Mouse (Mus musculus) heart, adult 2 months (tissue): ENCODE measurements around the gene Rxrg. TPM values are rescaled to one million over a fixed set of nuclear protein-coding genes. Genes with fewer than 3 reads are reported as not detected.

Experiments used
- DNase-seq, 2 experiments: peaks; one replicate each; pipeline ENCODE4 v3.0.0; 2021
- H3K27ac ChIP-seq: fragments of 200-600 bp; 2 replicates; pipeline ENCODE4 v1.8.1; 2022
- H3K27me3 ChIP-seq: fragments of 200-500 bp; 2 replicates; pipeline ENCODE4 v1.6.1; 2012; ENCODE audit warnings: mild to moderate bottlenecking, low read length, inconsistent platforms, mixed read lengths; ENCODE audit not compliant: control insufficient read depth, insufficient read depth
- H3K36me3 ChIP-seq: fragments of 200-500 bp; 2 replicates; pipeline ENCODE4 v1.6.1; 2012; ENCODE audit warnings: low read length, inconsistent platforms; ENCODE audit not compliant: control insufficient read depth, insufficient read depth
- H3K4me1 ChIP-seq: fragments of 200-500 bp; 2 replicates; pipeline ENCODE4 v1.6.1; 2011; ENCODE audit warnings: low read length; ENCODE audit not compliant: control insufficient read depth, insufficient read depth
- H3K4me3 ChIP-seq: fragments of 200-600 bp; 2 replicates; pipeline ENCODE4 v1.8.1; 2022
- H3K79me2 ChIP-seq: fragments of 200-500 bp; replicated peaks from 2 replicates; pipeline ENCODE4 v1.6.1; 2012; ENCODE audit warnings: mild to moderate bottlenecking, inconsistent platforms, low read length, moderate library complexity, mixed read lengths; ENCODE audit not compliant: control insufficient read depth, insufficient read depth
- H3K9ac ChIP-seq: fragments of 200-500 bp; 2 replicates; pipeline ENCODE4 v1.6.1; 2012; ENCODE audit warnings: low read depth, mild to moderate bottlenecking, control low read depth, inconsistent platforms, low read length, mixed read lengths
- CTCF ChIP-seq: fragments of 200-600 bp; IDR thresholded peaks from 2 replicates; pipeline ENCODE4 v1.8.1; 2022; ENCODE audit warnings: antibody characterized with exemption, mild to moderate bottlenecking, moderate library complexity
- EP300 ChIP-seq: fragments of 200-500 bp; IDR thresholded peaks from 2 replicates; pipeline ENCODE4 v1.6.1; 2011; ENCODE audit warnings: low read depth, low read length, control low read depth; ENCODE audit not compliant: insufficient read depth
- POLR2A ChIP-seq: fragments of 200-500 bp; IDR thresholded peaks from 2 replicates; pipeline ENCODE4 v1.6.1; 2011; ENCODE audit warnings: mild to moderate bottlenecking, low read depth, low read length, control low read depth; ENCODE audit not compliant: insufficient read depth
- WGBS: fragments of 180-500 bp; shearing (Covaris S2); methylation state at CpG from one replicate; pipeline ENCODE4 v1.1.7; 2018; 5-methylcytosine and 5-hydroxymethylcytosine counted together
- intact Hi-C: fragments of 180-260 bp; cut with DNase I; formaldehyde crosslinking; loops from one replicate; pipeline ENCODE4 v1.15.1; 2025
- polyA plus RNA-seq: library from polyadenylated mRNA; depleted of rRNA; stranded (reverse); fragments of >200 nt; gene quantifications from 2 replicates; pipeline ENCODE4 v1.2.3, GENCODE M21; 2012; rRNA removed
- total RNA-seq, 2 experiments: library from RNA; stranded (reverse); gene quantifications; 2 replicates each; pipeline ENCODE4 v1.2.3; 2021

Gene Rxrg
- total and polyA plus RNA-seq, 3 experiments: 64.2 to 81.3 (median 67.0) TPM

DNA sequence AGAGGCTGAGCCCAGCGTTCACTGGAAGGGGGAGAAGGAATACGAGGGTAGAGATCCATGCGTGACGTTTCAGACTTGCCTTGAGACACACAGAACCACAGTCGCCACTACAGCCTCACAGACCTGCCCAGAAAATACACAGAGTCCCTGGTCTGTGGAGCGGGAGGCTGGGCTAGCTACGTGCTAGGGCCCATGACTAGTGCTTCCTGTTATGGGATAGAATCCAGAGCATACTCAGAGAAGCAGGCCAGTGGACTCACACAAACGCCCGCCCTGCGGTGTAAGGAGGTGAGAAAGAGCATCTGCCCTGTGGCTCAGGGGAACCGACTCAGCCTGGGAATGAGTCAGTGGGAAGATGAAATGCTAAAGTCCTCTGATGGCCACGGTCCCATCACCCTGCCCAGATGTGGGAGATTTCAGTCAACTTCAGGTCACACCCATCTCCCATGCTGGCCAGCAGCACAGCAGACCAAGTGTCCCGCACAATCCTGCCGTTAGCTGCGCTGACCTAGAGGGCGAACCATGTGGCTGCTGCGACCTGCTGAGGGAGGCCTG is 74.3 kb downstream of the Rxrg start:
- no peak overlapping the region for H3K9ac ChIP-seq
- H3K4me1 ChIP-seq: peaks cover 2% of the 10 kb centered on the region; the same call in 1 of the 2 replicates
- H3K27ac ChIP-seq: no peak overlapping the region
- no peak for TF ChIP-seq EP300
- no peak for TF ChIP-seq POLR2A
- no peak for TF ChIP-seq CTCF
- no peaks in the 10 kb centered on the region for H3K36me3 ChIP-seq
- no peaks in the 10 kb centered on the region for H3K27me3 ChIP-seq
- WGBS: 18% methylated on average over 17 of the region's 17 CpGs
- intact Hi-C loops: no loop called here
- no peaks in the 10 kb centered on the region for H3K79me2 ChIP-seq
- no peak overlapping the region for H3K4me3 ChIP-seq
- no peak for DNase-seq

DNA sequence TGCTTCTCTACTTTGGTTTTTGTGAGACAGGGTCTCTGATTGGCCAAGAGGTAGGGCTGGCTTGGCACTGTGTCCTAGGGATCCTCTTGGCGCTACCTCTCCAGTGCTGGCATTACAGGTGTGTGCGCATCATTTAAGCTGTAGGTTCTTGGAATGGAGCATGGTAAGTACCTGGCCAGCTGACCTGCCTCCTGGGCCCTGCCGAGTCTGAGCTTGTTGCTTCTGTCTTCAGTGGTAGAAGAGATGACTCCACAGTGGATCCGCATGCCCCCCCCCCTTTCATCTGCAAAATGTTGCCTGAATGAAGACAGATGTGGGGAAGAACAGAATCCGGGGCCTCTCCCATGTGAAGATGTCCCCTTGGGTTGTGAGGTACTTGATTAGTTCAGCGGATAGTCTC is 80.9 kb downstream of the Rxrg start:
- H3K36me3 ChIP-seq: no peaks in the 10 kb centered on the region
- DNase-seq: no peak
- H3K9ac ChIP-seq: no peak overlapping the region
- 0 out of 2 replicates have a peak, but pooled peaks cover 1% of the 10 kb centered on the region for H3K27me3 ChIP-seq
- TF ChIP-seq POLR2A: no peak
- no peak for TF ChIP-seq CTCF
- no peak for TF ChIP-seq EP300
- intact Hi-C loops: no loop called here
- no peak overlapping the region for H3K4me3 ChIP-seq
- no peaks in the 10 kb centered on the region for H3K4me1 ChIP-seq
- WGBS: 93% methylated on average over 6 of the region's 6 CpGs
- no peaks in the 10 kb centered on the region for H3K79me2 ChIP-seq
- no peak overlapping the region for H3K27ac ChIP-seq

DNA sequence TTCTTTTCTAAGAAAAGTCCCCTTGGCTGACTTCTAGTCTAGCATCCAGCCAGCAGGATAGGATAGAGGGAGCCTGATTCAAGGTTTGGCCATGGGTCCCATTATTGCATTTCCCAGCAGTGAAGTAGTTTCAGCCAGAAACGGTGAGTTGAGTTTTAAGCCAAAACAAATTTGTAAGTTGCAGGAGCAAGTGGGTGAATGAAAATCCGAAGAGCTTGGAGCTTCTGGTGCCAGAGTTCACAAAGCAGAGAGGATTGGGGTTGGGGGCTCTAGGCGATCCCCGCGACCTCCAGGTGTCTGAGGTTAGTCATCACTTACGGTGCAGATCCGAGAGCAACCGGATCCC is 89.8 kb downstream of the Rxrg start:
- 2% methylated on average over 8 of the region's 8 CpGs for WGBS
- no peak overlapping the region for H3K4me3 ChIP-seq
- H3K27me3 ChIP-seq: peaks cover 35% of the 10 kb centered on the region
- no peaks in the 10 kb centered on the region for H3K4me1 ChIP-seq
- no peak for DNase-seq
- no peak for TF ChIP-seq CTCF
- no peak for TF ChIP-seq POLR2A
- TF ChIP-seq EP300: no peak
- intact Hi-C loops: no loop called here
- no peaks in the 10 kb centered on the region for H3K36me3 ChIP-seq
- no peak overlapping the region for H3K9ac ChIP-seq
- no peaks in the 10 kb centered on the region for H3K79me2 ChIP-seq
- no peak overlapping the region for H3K27ac ChIP-seq

DNA sequence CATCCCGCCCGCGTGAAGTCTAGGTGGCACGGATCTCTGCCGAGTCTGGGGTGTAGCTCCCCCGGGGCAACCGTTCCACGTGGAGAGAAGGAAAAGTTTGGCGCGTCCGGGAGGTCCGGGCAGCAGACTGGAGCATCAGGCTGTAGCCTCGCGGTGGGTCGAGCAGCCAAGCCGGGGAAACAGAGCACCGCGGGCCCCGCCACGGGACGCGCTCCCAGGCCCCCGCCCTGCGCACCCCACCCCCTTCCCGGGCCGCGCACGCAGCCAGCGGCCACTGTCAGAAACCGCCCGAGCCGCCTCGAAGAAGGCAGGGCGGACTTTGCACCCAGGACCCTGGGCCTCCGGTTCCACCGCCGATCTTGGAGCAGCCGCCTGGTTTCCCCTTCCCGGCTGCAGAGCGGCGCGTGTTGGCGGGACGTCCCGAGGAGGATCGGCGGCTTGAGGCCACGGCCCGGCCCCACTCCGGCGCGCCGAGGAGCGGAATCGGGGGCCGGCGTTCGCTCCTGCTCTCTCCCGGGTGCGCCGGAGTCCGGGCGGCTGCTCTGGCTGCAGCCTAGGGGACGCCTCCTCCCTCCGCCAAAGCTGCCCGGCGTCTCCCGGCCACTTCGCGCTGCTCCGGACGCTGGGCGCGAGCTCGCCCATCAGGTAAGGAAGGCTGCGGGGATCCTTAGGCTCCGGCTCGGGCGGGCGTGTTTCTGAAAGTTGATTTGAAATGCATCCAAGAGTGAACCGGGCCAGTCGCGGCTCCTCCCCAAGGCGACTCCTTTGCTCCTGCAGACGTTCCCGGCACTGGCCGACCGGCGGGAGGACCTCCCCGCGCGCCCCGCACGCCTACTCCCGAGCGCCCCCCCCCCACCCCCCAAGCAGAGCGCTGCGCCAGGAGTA is 90.4 kb downstream of the Rxrg start:
- intact Hi-C loops: no loop called here
- no peaks in the 10 kb centered on the region for H3K36me3 ChIP-seq
- peak overlapping the region; percentile 30 for H3K4me3 ChIP-seq
- peak; percentile 15 to 45 for DNase-seq
- no peak overlapping the region for H3K9ac ChIP-seq
- H3K27ac ChIP-seq: no peak overlapping the region
- TF ChIP-seq POLR2A (no peak), EP300 (no peak), CTCF (no peak)
- H3K27me3 ChIP-seq: peaks cover 37% of the 10 kb centered on the region
- H3K79me2 ChIP-seq: no peaks in the 10 kb centered on the region
- no peaks in the 10 kb centered on the region for H3K4me1 ChIP-seq
- under 1% methylated on average over 96 of the region's 98 CpGs for WGBS

DNA sequence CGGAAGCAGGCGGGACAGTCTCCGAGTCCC is 90.9 kb downstream of the Rxrg start, which contains the start of gene Lmx1a:
Gene Lmx1a (plus strand): TSS at position 6 of the 30 bp plus-strand sequence.
- 0% methylated on average over 3 of the region's 3 CpGs for WGBS
- H3K27ac ChIP-seq: no peak within 1 kb of the TSS
- intact Hi-C loops: no loop called here
- no peaks in the 10 kb centered on the region for H3K36me3 ChIP-seq
- peak within 1 kb of the TSS; percentile 30 for H3K4me3 ChIP-seq
- peaks cover 37% of the 10 kb centered on the region for H3K27me3 ChIP-seq
- DNase-seq: no peak
- no peak within 1 kb of the TSS for H3K9ac ChIP-seq
- no peaks in the 10 kb centered on the region for H3K4me1 ChIP-seq
- TF ChIP-seq EP300 (no peak), CTCF (no peak), POLR2A (no peak)
- no peaks in the 10 kb centered on the region for H3K79me2 ChIP-seq

Other genes starting within 250 kb of the Rxrg start
- gene Aldh9a1, start 248.4 kb upstream of the Rxrg start, total RNA-seq: 10 to 100 TPM; 18.4 to 20.4 TPM
- gene Aldh9a1, start 248.4 kb upstream of the Rxrg start, polyA plus RNA-seq: 31.5 and 49.6 TPM in 2 replicates
- gene Mgst3, start 204.5 kb upstream of the Rxrg start, total RNA-seq: 100 to 1,000 TPM; 274 to 351 TPM
- 788 and 868 TPM in 2 replicates for gene Mgst3, start 204.5 kb upstream of the Rxrg start, polyA plus RNA-seq
- 1 to 10 TPM; 2.4 to 5.2 TPM for gene Lrrc52, start 131.6 kb upstream of the Rxrg start, total RNA-seq
- gene Lrrc52, start 131.6 kb upstream of the Rxrg start, polyA plus RNA-seq: 0.39 and 1.6 TPM in 2 replicates
- not detected for gene Lmx1a, start 90.9 kb downstream of the Rxrg start, total RNA-seq
- 0.02 TPM in 1 of 2 replicates, not detected in the other for gene Lmx1a, start 90.9 kb downstream of the Rxrg start, polyA plus RNA-seq